ENCODE assay signal across 12 mouse cellular contexts in the genomic region with DNA sequence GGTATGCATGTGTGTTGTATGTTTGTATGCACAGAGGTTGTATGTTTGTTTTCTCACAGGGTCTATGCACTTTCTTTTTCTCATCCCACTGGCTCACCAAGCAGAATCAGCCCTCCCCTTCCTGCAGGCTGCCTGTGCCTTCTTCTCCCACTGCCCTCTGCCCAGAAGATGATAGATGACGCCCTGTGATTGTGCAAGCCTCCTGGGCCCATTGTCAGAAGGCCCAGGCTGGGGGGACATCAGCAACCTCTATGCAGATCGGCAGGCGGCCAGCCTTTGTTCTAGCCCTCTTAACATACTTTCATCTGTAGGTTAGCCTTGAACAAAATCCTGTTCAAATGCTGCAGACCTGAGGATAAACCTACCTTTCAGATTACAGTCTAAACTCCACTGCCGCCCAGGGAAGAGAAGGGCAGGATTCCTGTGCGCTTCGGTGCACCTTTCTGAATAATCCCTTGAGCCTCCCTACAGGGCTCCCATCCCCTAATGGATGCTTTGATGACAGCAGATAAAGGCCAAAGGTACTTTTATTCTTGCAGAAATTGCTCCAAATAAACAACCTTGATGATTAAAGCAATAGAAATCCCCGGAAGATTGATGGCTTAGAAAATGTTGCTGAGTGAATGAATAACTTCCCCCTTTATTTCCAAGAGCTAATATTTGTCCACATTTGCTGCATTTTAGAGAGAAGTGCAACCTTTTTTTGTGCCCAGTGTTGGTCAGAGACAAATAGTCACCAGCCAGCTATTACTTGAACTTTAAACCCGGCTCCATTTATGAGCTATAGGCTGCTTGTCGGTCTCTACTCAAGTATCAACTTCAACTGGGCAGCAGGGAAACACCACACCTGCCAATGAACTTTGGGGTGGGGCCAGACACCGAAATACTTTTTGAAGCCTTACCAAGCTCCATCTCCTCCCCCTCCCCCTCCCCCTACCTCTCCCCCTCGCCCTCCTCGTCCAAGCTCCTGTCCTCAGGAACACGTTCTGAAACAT.
DNase-seq lines count a peak whose midpoint lies in the region; ATAC-seq lines count a peak whose summit lies in the region.
"Had no signal": no experiment of that assay in that cellular context is flagged by ENCODE, and none has a peak within 500 bp of the region (broad histone marks: within the 10 kb centered on the region; RNA-seq: fewer than 3 reads in every experiment).

No protein-coding gene starts in this region.

- no peak for ATAC-seq in midbrain, embryonic 14.5 days (ENCODE audit: low FRiP score, low TSS enrichment)
- ATAC-seq in midbrain, embryonic 13.5 days: no peak
- peak; percentile 70 for ATAC-seq in intestine, embryonic 14.5 days (replicated peaks; ENCODE audit: low FRiP score, low TSS enrichment, low read depth)
- ATAC-seq in stomach, embryonic 16.5 days (ENCODE audit: insufficient read depth, low FRiP score): peak; percentile 87
- ATAC-seq in cerebellum, adult (ENCODE audit: insufficient number of reproducible peaks, low FRiP score, low TSS enrichment): no peak
- ATAC-seq: Patski had no signal

- no peak overlapping the region for H3K4me2 ChIP-seq in midbrain, embryonic 14.5 days (ENCODE audit: low read length)
- H3K4me2 ChIP-seq in midbrain, embryonic 13.5 days (replicated peaks): no peak overlapping the region
- H3K4me2 ChIP-seq in intestine, embryonic 14.5 days (ENCODE audit: low read length): no peak overlapping the region
- H3K4me2 ChIP-seq in stomach, embryonic 16.5 days (ENCODE audit: low read depth, low read length): no peak overlapping the region
- H3K4me2 ChIP-seq: heart, embryonic 12.5 days; liver, embryonic 15.5 days had no signal

- no peaks in the 10 kb centered on the region for H3K9me3 ChIP-seq in midbrain, embryonic 14.5 days (ENCODE audit: control insufficient read depth, low read length)
- no peaks in the 10 kb centered on the region for H3K9me3 ChIP-seq in midbrain, embryonic 13.5 days
- no peaks in the 10 kb centered on the region for H3K9me3 ChIP-seq in intestine, embryonic 14.5 days (ENCODE audit: control insufficient read depth, low read length)
- no peaks in the 10 kb centered on the region for H3K9me3 ChIP-seq in stomach, embryonic 16.5 days (replicated peaks; ENCODE audit: control insufficient read depth, low read length)
- H3K9me3 ChIP-seq: heart, embryonic 12.5 days; liver, embryonic 15.5 days had no signal

- DNase-seq in gastrocnemius, postnatal 25 days: peak; percentile 10
- no peak for DNase-seq in gastrocnemius, postnatal 4 days (ENCODE audit: low spot score in 2 of 2)
- DNase-seq in midbrain, embryonic 14.5 days: peak; percentile 8
- no peak for DNase-seq in intestine, embryonic 14.5 days (ENCODE audit: low spot score)
- DNase-seq in left cerebral cortex, postnatal 36 days (ENCODE audit: low spot score in 2 of 2): no peak

- H3K9ac ChIP-seq in midbrain, embryonic 14.5 days (replicated peaks; ENCODE audit: low read length): no peak overlapping the region
- no peak overlapping the region for H3K9ac ChIP-seq in midbrain, embryonic 13.5 days (replicated peaks)
- H3K9ac ChIP-seq in intestine, embryonic 14.5 days (ENCODE audit: low read length): no peak overlapping the region
- no peak overlapping the region for H3K9ac ChIP-seq in stomach, embryonic 16.5 days (ENCODE audit: low read length)
- H3K9ac ChIP-seq: heart, embryonic 12.5 days; liver, embryonic 15.5 days had no signal

- H3K27ac ChIP-seq in midbrain, embryonic 14.5 days (replicated peaks; ENCODE audit: low read depth, low read length): no peak overlapping the region
- H3K27ac ChIP-seq in midbrain, embryonic 13.5 days: no peak overlapping the region
- no peak overlapping the region; the same call in 1 of the 2 replicates for H3K27ac ChIP-seq in intestine, embryonic 14.5 days (ENCODE audit: low read depth)
- H3K27ac ChIP-seq in stomach, embryonic 16.5 days (ENCODE audit: low read length): peak overlapping the region; percentile 72
- H3K27ac ChIP-seq: kidney, postnatal 0 days; liver, embryonic 15.5 days had no signal

- WGBS in midbrain, embryonic 14.5 days: 55% methylated on average over 13 of the region's 13 CpGs
- WGBS in midbrain, embryonic 13.5 days: 47% methylated on average over 13 of the region's 13 CpGs
- 48% methylated on average over 13 of the region's 13 CpGs for WGBS in intestine, embryonic 14.5 days
- WGBS in stomach, embryonic 16.5 days: 30% methylated on average over 13 of the region's 13 CpGs

- H3K27me3 ChIP-seq in midbrain, embryonic 14.5 days (ENCODE audit: control insufficient read depth, insufficient read depth, low read length): no peaks in the 10 kb centered on the region
- no peaks in the 10 kb centered on the region for H3K27me3 ChIP-seq in midbrain, embryonic 13.5 days
- no peaks in the 10 kb centered on the region for H3K27me3 ChIP-seq in intestine, embryonic 14.5 days (replicated peaks; ENCODE audit: control insufficient read depth, insufficient read depth, low read length)
- H3K27me3 ChIP-seq in stomach, embryonic 16.5 days (ENCODE audit: control insufficient read depth, insufficient read depth, low read length): no peaks in the 10 kb centered on the region
- H3K27me3 ChIP-seq: heart, embryonic 12.5 days; Patski had no signal

- H3K4me1 ChIP-seq in midbrain, embryonic 14.5 days (ENCODE audit: control insufficient read depth, insufficient read depth, low read length): no peaks in the 10 kb centered on the region
- H3K4me1 ChIP-seq in midbrain, embryonic 13.5 days (replicated peaks): 0 out of 2 replicates have a peak, but pooled peaks cover 5% of the 10 kb centered on the region
- no peaks in the 10 kb centered on the region for H3K4me1 ChIP-seq in intestine, embryonic 14.5 days (replicated peaks; ENCODE audit: control insufficient read depth, insufficient read depth, low read length)
- H3K4me1 ChIP-seq in stomach, embryonic 16.5 days (ENCODE audit: control insufficient read depth, insufficient read depth, low read length): no peaks in the 10 kb centered on the region; the same call in 1 of the 2 replicates
- H3K4me1 ChIP-seq: liver, embryonic 15.5 days had no signal

- H3K36me3 ChIP-seq in midbrain, embryonic 14.5 days (ENCODE audit: control insufficient read depth, insufficient read depth, low read length): no peaks in the 10 kb centered on the region
- no peaks in the 10 kb centered on the region for H3K36me3 ChIP-seq in midbrain, embryonic 13.5 days
- H3K36me3 ChIP-seq in intestine, embryonic 14.5 days (ENCODE audit: control insufficient read depth, insufficient read depth, low read length): no peaks in the 10 kb centered on the region
- H3K36me3 ChIP-seq in stomach, embryonic 16.5 days (ENCODE audit: control insufficient read depth, insufficient read depth, low read length): no peaks in the 10 kb centered on the region
- H3K36me3 ChIP-seq: heart, embryonic 12.5 days; liver, embryonic 15.5 days had no signal

- intact Hi-C loops in left cerebral cortex, postnatal 36 days (cut with DNase I): no loop called here

- no peak overlapping the region for H3K4me3 ChIP-seq in midbrain, embryonic 14.5 days (replicated peaks; ENCODE audit: low read depth, low read length)
- no peak overlapping the region for H3K4me3 ChIP-seq in midbrain, embryonic 13.5 days (replicated peaks)
- H3K4me3 ChIP-seq in intestine, embryonic 14.5 days (ENCODE audit: low read depth, low read length): no peak overlapping the region
- H3K4me3 ChIP-seq in stomach, embryonic 16.5 days (replicated peaks; ENCODE audit: low read length): no peak overlapping the region
- H3K4me3 ChIP-seq: heart, embryonic 12.5 days; liver, embryonic 15.5 days had no signal

Comparison
In these comparisons a context has a peak if more than half of its experiments do, and no peak if none do; other contexts are left out.
1. DNase-seq: peak in gastrocnemius, postnatal 25 days (single experiment) and midbrain, embryonic 14.5 days (single experiment); none in gastrocnemius, postnatal 4 days (0 of 2), intestine, embryonic 14.5 days (single experiment) and left cerebral cortex, postnatal 36 days (0 of 2).
2. ATAC-seq: peak in intestine, embryonic 14.5 days (single experiment) and stomach, embryonic 16.5 days (single experiment); none in midbrain, embryonic 14.5 days (single experiment), midbrain, embryonic 13.5 days (single experiment) and cerebellum, adult (single experiment).